Mouse (Mus musculus) left cerebral cortex, postnatal 14 days (tissue): ENCODE measurements around the gene Lrrk2. TPM values are rescaled to one million over a fixed set of nuclear protein-coding genes. Genes with fewer than 3 reads are reported as not detected.
A peak's percentile ranks its signal among the peaks of the same experiment; 100 is the strongest.
"Not testable (repeated sequence)": the region's sequence is repeated elsewhere in the genome, so short reads cannot be mapped to it uniquely, and the experiment has no call there.

Source experiments
- DNase-seq, 2 experiments: peaks; one replicate each; pipeline ENCODE4 v3.0.0; 2021 to 2022; ENCODE audit warnings: low spot score in 2 of 2, mixed read lengths in 1 of 2
- intact Hi-C: fragments of 180-260 bp; cut with DNase I; formaldehyde crosslinking; loops from one replicate; pipeline ENCODE4 v1.15.1; 2025
- total RNA-seq, 2 experiments: library from RNA; stranded (reverse); gene quantifications; 2 replicates each; pipeline ENCODE4 v1.2.3; 2021

Gene Lrrk2
- total RNA-seq, 2 experiments from 2014 or later: 20.8 to 21.5 TPM

- intact Hi-C loops: loop anchor here (2.0 to 10.0 kb wide), 2 partner anchors 147 to 451 kb away; no protein-coding TSS in a partner anchor
Observed at GRCm38 (mm10) chr15:91755756-91756155, 82.8 kb downstream of the Lrrk2 start.

GRCm38 (mm10) chr15:91772041-91772440, 99.1 kb downstream of the Lrrk2 start:
- intact Hi-C loops: no loop called here

More at GRCm38 (mm10) chr15:91755756-91756155, 82.8 kb downstream of the Lrrk2 start:
- DNase-seq: no peak

GRCm38 (mm10) chr15:91779166-91779565, 106.2 kb downstream of the Lrrk2 start:
- intact Hi-C loops: no loop called here

More at GRCm38 (mm10) chr15:91772041-91772440, 99.1 kb downstream of the Lrrk2 start:
- no peak for DNase-seq

GRCm38 (mm10) chr15:91781172-91781571, 108.2 kb downstream of the Lrrk2 start:
- intact Hi-C loops: loop anchor here (5.0 kb wide), 1 partner anchor 451 kb away; no protein-coding TSS in a partner anchor
- peak; percentile 38 to 73 for DNase-seq

More at GRCm38 (mm10) chr15:91779166-91779565, 106.2 kb downstream of the Lrrk2 start:
- no peak for DNase-seq

GRCm38 (mm10) chr15:91788338-91788737, 115.4 kb downstream of the Lrrk2 start:
- DNase-seq: no peak
- intact Hi-C loops: no loop called here

- DNase-seq: peak; percentile 10 to 25
- intact Hi-C loops: no loop called here
Observed at GRCm38 (mm10) chr15:91806463-91806862, 133.5 kb downstream of the Lrrk2 start.

GRCm38 (mm10) chr15:91835319-91835718, 162.3 kb downstream of the Lrrk2 start:
- no peak for DNase-seq
- intact Hi-C loops: no loop called here

- intact Hi-C loops: no loop called here
- no peak for DNase-seq
Observed at GRCm38 (mm10) chr15:91837965-91838364, 165.0 kb downstream of the Lrrk2 start, which contains the start of gene Smgc. Gene Smgc (plus strand): TSS chr15:91838265.

GRCm38 (mm10) chr15:91864130-91864529, 191.2 kb downstream of the Lrrk2 start:
- DNase-seq, intact Hi-C loops: not testable (repeated sequence)

Other genes with a start within 250 kb of the Lrrk2 start
- gene Slc2a13, start 99.9 kb upstream of the Lrrk2 start, total RNA-seq: 10 to 100 TPM; 76.2 to 84.6 TPM
- gene Smgc, start 165.1 kb downstream of the Lrrk2 start, total RNA-seq: not detected